Mouse (Mus musculus): ENCODE measurements at regions not wholly inside any gene's neighbourhood (a gene's known extent, or its start where the extent isn't known, plus 50 kb on each side); places are given as distances from the start of the nearest gene placed in this dataset.

GRCm38 (mm10) chr19:14658479-14658878, 60.6 kb upstream of the Tle4 start:
- no peak for DNase-seq

GRCm38 (mm10) chr19:14656022-14656388, 58.2 kb upstream of the Tle4 start:
- DNase-seq: no peak

- DNase-seq: no peak
These were observed 57.6 kb upstream of the Tle4 start for GRCm38 (mm10) chr19:14655302-14656021.

Measured in thymus, postnatal 36 days (tissue).